Mouse (Mus musculus): ENCODE measurements around the gene Rap1a.

GRCm38 (mm10) chr3:105782406-105782805 is 18.7 kb downstream of the Rap1a start:
- TF ChIP-seq CTCF (IDR thresholded peaks at IDR 0.05; ENCODE audit: borderline replicate concordance, control insufficient read depth, extremely low read depth, insufficient read depth, low read length, poor library complexity) (no peak), POLR2A (IDR thresholded peaks at IDR 0.05; ENCODE audit: control insufficient read depth, extremely low read depth, insufficient read depth, low read length, poor library complexity) (no peak)

Measured in thymus, adult 2 months (tissue).